In genomic region chr13:111844313-111844712, GRCm38 (mm10) we compare ENCODE assay signal across 26 mouse cellular contexts. TPM values are rescaled to one million over a fixed set of nuclear protein-coding genes. Genes with fewer than 3 reads are reported as not detected.
A peak's percentile ranks its signal among the peaks of the same experiment; 100 is the strongest.
DNase-seq lines count a peak whose midpoint lies in the region; ATAC-seq and TF ChIP-seq lines count a peak whose summit lies in the region.
"Had no signal": no experiment of that assay in that cellular context is flagged by ENCODE, and none has a peak within 500 bp of the region (broad histone marks: within the 10 kb centered on the region; RNA-seq: fewer than 3 reads in every experiment).

No protein-coding gene starts in this region.

- no peak for TF ChIP-seq EP300 in stomach, postnatal 0 days (optimal IDR thresholded peaks at IDR 0.05)

- no peaks in the 10 kb centered on the region for H3K9me3 ChIP-seq in heart, embryonic 10.5 days
- H3K9me3 ChIP-seq in midbrain, embryonic 11.5 days (ENCODE audit: control insufficient read depth, low read length) = no peaks in the 10 kb centered on the region
- no peaks in the 10 kb centered on the region for H3K9me3 ChIP-seq in midbrain, embryonic 13.5 days
- no peaks in the 10 kb centered on the region for H3K9me3 ChIP-seq in stomach, postnatal 0 days (ENCODE audit: control insufficient read depth, low read length)
- no peaks in the 10 kb centered on the region for H3K9me3 ChIP-seq in hindbrain, embryonic 16.5 days (ENCODE audit: control insufficient read depth, low read length)
- H3K9me3 ChIP-seq: embryonic facial prominence, embryonic 13.5 days; embryonic facial prominence, embryonic 15.5 days; forebrain, embryonic 10.5 days; forebrain, embryonic 12.5 days; G1E had no signal

- TF ChIP-seq CTCF in stomach, postnatal 0 days (IDR thresholded peaks at IDR 0.05; ENCODE audit: low read depth) = no peak

- 86% methylated on average over 3 of the region's 3 CpGs for WGBS in heart, embryonic 10.5 days
- 88% methylated on average over 3 of the region's 3 CpGs for WGBS in midbrain, embryonic 11.5 days
- WGBS in midbrain, embryonic 13.5 days = over 99% methylated on average over 3 of the region's 3 CpGs
- 78% methylated on average over 3 of the region's 3 CpGs for WGBS in stomach, postnatal 0 days
- 90% methylated on average over 3 of the region's 3 CpGs for WGBS in hindbrain, embryonic 16.5 days

- intact Hi-C loops in heart, postnatal 25 days (cut with DNase I) = no loop called here

- no peak for ATAC-seq in midbrain, embryonic 11.5 days (ENCODE audit: low FRiP score)
- ATAC-seq in midbrain, embryonic 13.5 days = no peak
- peak; percentile 73 for ATAC-seq in stomach, postnatal 0 days (ENCODE audit: low FRiP score, low TSS enrichment)
- no peak for ATAC-seq in hindbrain, embryonic 16.5 days
- ATAC-seq: activated CD4-positive, CD25-positive, alpha-beta regulatory T cell, adult 4 months; forebrain, embryonic 14.5 days; forebrain, embryonic 16.5 days had no signal

- peak; percentile 39 for DNase-seq in heart, embryonic 10.5 days (ENCODE audit: low spot score)
- no peak for DNase-seq in heart, postnatal 25 days (ENCODE audit: low spot score)
- peak; percentile 64 for DNase-seq in midbrain, embryonic 11.5 days (ENCODE audit: low spot score, missing footprints)
- DNase-seq in R1 (ENCODE audit: low read depth, low spot score) = peak; percentile 31
- DNase-seq in stomach, postnatal 0 days (ENCODE audit: low spot score) = peak; percentile 71
- no peak for DNase-seq in MN1 (ENCODE audit: low spot score)
- DNase-seq: adrenal gland, adult 8-10 months; adrenal gland, postnatal 14 days; adrenal gland, postnatal 36 days; cerebellum, adult 11-12 months; cerebellum, adult 2 months; cerebellum, adult 9-10 months; cerebellum, postnatal 10 days; cerebellum, postnatal 25 days; embryo, embryonic 11 days had no signal

- H3K4me1 ChIP-seq in heart, embryonic 10.5 days = peaks cover 11% of the 10 kb centered on the region
- no peaks in the 10 kb centered on the region for H3K4me1 ChIP-seq in midbrain, embryonic 11.5 days (ENCODE audit: control insufficient read depth, insufficient read depth, low read length)
- 0 out of 2 replicates have a peak, but pooled peaks cover 3% of the 10 kb centered on the region for H3K4me1 ChIP-seq in midbrain, embryonic 13.5 days (replicated peaks)
- H3K4me1 ChIP-seq in stomach, postnatal 0 days (replicated peaks; ENCODE audit: control insufficient read depth, insufficient read depth) = no peaks in the 10 kb centered on the region
- 0 out of 2 replicates have a peak, but pooled peaks cover 2% of the 10 kb centered on the region for H3K4me1 ChIP-seq in hindbrain, embryonic 16.5 days (ENCODE audit: control insufficient read depth, insufficient read depth, low read depth, low read length)
- H3K4me1 ChIP-seq: forebrain, embryonic 12.5 days had no signal

- no peak overlapping the region for H3K27ac ChIP-seq in heart, embryonic 10.5 days
- no peak overlapping the region for H3K27ac ChIP-seq in midbrain, embryonic 11.5 days (ENCODE audit: low read depth, low read length)
- no peak overlapping the region for H3K27ac ChIP-seq in midbrain, embryonic 13.5 days
- H3K27ac ChIP-seq in stomach, postnatal 0 days (replicated peaks) = no peak overlapping the region
- H3K27ac ChIP-seq in hindbrain, embryonic 16.5 days (ENCODE audit: low read depth, low read length) = no peak overlapping the region
- H3K27ac ChIP-seq: embryonic facial prominence, embryonic 13.5 days; embryonic facial prominence, embryonic 15.5 days; forebrain, embryonic 10.5 days; forebrain, embryonic 12.5 days had no signal

- no peak overlapping the region for H3K9ac ChIP-seq in midbrain, embryonic 11.5 days (ENCODE audit: low read length)
- no peak overlapping the region for H3K9ac ChIP-seq in midbrain, embryonic 13.5 days (replicated peaks)
- no peak overlapping the region for H3K9ac ChIP-seq in stomach, postnatal 0 days (ENCODE audit: low read length)
- no peak overlapping the region for H3K9ac ChIP-seq in hindbrain, embryonic 16.5 days (ENCODE audit: low read depth, low read length)
- H3K9ac ChIP-seq: embryonic facial prominence, embryonic 13.5 days; embryonic facial prominence, embryonic 15.5 days; forebrain, embryonic 12.5 days had no signal

- no peak overlapping the region for H3K4me3 ChIP-seq in heart, embryonic 10.5 days
- no peak overlapping the region for H3K4me3 ChIP-seq in midbrain, embryonic 11.5 days (ENCODE audit: low read depth, low read length)
- no peak overlapping the region for H3K4me3 ChIP-seq in midbrain, embryonic 13.5 days (replicated peaks)
- no peak overlapping the region for H3K4me3 ChIP-seq in stomach, postnatal 0 days (ENCODE audit: low read depth, low read length)
- H3K4me3 ChIP-seq in hindbrain, embryonic 16.5 days (ENCODE audit: low read length) = no peak overlapping the region
- H3K4me3 ChIP-seq: embryonic facial prominence, embryonic 13.5 days; embryonic facial prominence, embryonic 15.5 days; erythroblast, embryonic 14.5 days; forebrain, embryonic 10.5 days; forebrain, embryonic 12.5 days had no signal

- H3K27me3 ChIP-seq in heart, embryonic 10.5 days (ENCODE audit: insufficient read depth, poor library complexity, severe bottlenecking) = no peaks in the 10 kb centered on the region
- H3K27me3 ChIP-seq in midbrain, embryonic 11.5 days (ENCODE audit: control insufficient read depth, insufficient read depth, low read length) = no peaks in the 10 kb centered on the region
- no peaks in the 10 kb centered on the region for H3K27me3 ChIP-seq in midbrain, embryonic 13.5 days
- no peaks in the 10 kb centered on the region for H3K27me3 ChIP-seq in stomach, postnatal 0 days (ENCODE audit: control insufficient read depth, insufficient read depth, low read length)
- no peaks in the 10 kb centered on the region for H3K27me3 ChIP-seq in hindbrain, embryonic 16.5 days (replicated peaks; ENCODE audit: control insufficient read depth, insufficient read depth, low read length)
- H3K27me3 ChIP-seq: embryonic facial prominence, embryonic 13.5 days; embryonic facial prominence, embryonic 15.5 days; forebrain, embryonic 12.5 days had no signal

- no peaks in the 10 kb centered on the region for H3K36me3 ChIP-seq in heart, embryonic 10.5 days
- H3K36me3 ChIP-seq in midbrain, embryonic 11.5 days (ENCODE audit: control insufficient read depth, insufficient read depth, low read length) = no peaks in the 10 kb centered on the region
- H3K36me3 ChIP-seq in midbrain, embryonic 13.5 days = no peaks in the 10 kb centered on the region
- H3K36me3 ChIP-seq in stomach, postnatal 0 days (ENCODE audit: control insufficient read depth, insufficient read depth, low read length) = no peaks in the 10 kb centered on the region
- H3K36me3 ChIP-seq in hindbrain, embryonic 16.5 days (ENCODE audit: control insufficient read depth, insufficient read depth, low read length) = no peaks in the 10 kb centered on the region
- H3K36me3 ChIP-seq: embryonic facial prominence, embryonic 13.5 days; embryonic facial prominence, embryonic 15.5 days; forebrain, embryonic 10.5 days; forebrain, embryonic 12.5 days; G1E had no signal

- no peak overlapping the region for H3K4me2 ChIP-seq in midbrain, embryonic 11.5 days
- no peak overlapping the region for H3K4me2 ChIP-seq in midbrain, embryonic 13.5 days (replicated peaks)
- no peak overlapping the region for H3K4me2 ChIP-seq in stomach, postnatal 0 days (replicated peaks; ENCODE audit: low read depth)
- no peak overlapping the region for H3K4me2 ChIP-seq in hindbrain, embryonic 16.5 days (ENCODE audit: low read length)
- H3K4me2 ChIP-seq: embryonic facial prominence, embryonic 13.5 days; embryonic facial prominence, embryonic 15.5 days; forebrain, embryonic 12.5 days had no signal

RNA-seq across cellular contexts. Expression of gene Map3k1, which starts 35.5 kb away (rescaled TPM):
- 13.8 and 16.6 TPM in 2 replicates for polyA plus RNA-seq in heart, embryonic 10.5 days (2016; fragmentation: Nextera tagmentation; extraction: Ambion mirVana)
- total RNA-seq in heart, postnatal 25 days (2021) = 10 to 100 TPM; 27.9 to 33.0 TPM
- polyA plus RNA-seq in midbrain, embryonic 11.5 days (2014; fragmentation: Nextera tagmentation; extraction: Ambion mirVana) = 12.0 and 14.4 TPM in 2 replicates
- 12.0 and 12.6 TPM in 2 replicates for polyA plus RNA-seq in midbrain, embryonic 13.5 days (2015; fragmentation: Nextera tagmentation; extraction: Ambion mirVana)
- 12.9 and 13.3 TPM in 2 replicates for polyA plus RNA-seq in stomach, postnatal 0 days (2015; fragmentation: Nextera tagmentation; extraction: Ambion mirVana)
- 12.1 and 13.5 TPM in 2 replicates for polyA plus RNA-seq in hindbrain, embryonic 16.5 days (2015; fragmentation: Nextera tagmentation; extraction: Ambion mirVana)

Comparison
In these comparisons a context has a peak if more than half of its experiments do, and no peak if none do; other contexts are left out.
1. DNase-seq: peak in heart, embryonic 10.5 days (single experiment), midbrain, embryonic 11.5 days (single experiment), R1 (single experiment) and stomach, postnatal 0 days (single experiment); none in heart, postnatal 25 days (single experiment) and MN1 (single experiment).